Mouse (Mus musculus) CH12.LX (cell line): ENCODE measurements around the gene Six3. TPM values are rescaled to one million over a fixed set of nuclear protein-coding genes. Genes with fewer than 3 reads are reported as not detected.

ENCODE experiments used
- DNase-seq: peaks from one replicate; pipeline ENCODE4 v3.0.0-alpha.2; 2013; ENCODE audit errors: extremely low read depth
- H3K27ac ChIP-seq: 2 replicates; pipeline ENCODE4 v1.5.1; 2012; ENCODE audit warnings: low read depth, mild to moderate bottlenecking, control low read depth, moderate library complexity; ENCODE audit not compliant: insufficient read depth
- H3K27me3 ChIP-seq: replicated peaks from 2 replicates; pipeline ENCODE3; 2012; ENCODE audit warnings: inconsistent platforms
- H3K36me3 ChIP-seq, 2 experiments: replicated peaks in 1 of 2; 2 replicates each; pipeline versions ENCODE3 to v1.6.1; 2012; ENCODE audit warnings: inconsistent platforms in 1 of 2, low read length in 1 of 2, mild to moderate bottlenecking in 1 of 2, mixed read lengths in 1 of 2, moderate library complexity in 1 of 2; ENCODE audit not compliant: control insufficient read depth in 1 of 2, insufficient read depth in 1 of 2
- H3K4me1 ChIP-seq, 2 experiments: 2 replicates each; pipeline ENCODE4 v1.6.1; 2012; ENCODE audit warnings: inconsistent platforms in 1 of 2, moderate library complexity in 1 of 2; ENCODE audit not compliant: insufficient read depth in 2 of 2, control insufficient read depth in 1 of 2
- H3K4me2 ChIP-seq: 2 replicates; pipeline ENCODE4 v1.6.1; 2012; ENCODE audit warnings: low read depth, mild to moderate bottlenecking, control low read depth; ENCODE audit not compliant: poor library complexity, insufficient read depth, severe bottlenecking
- H3K4me3 ChIP-seq, 3 experiments: fragments of 150-350 bp in 1 of 3; sonication (generic) in 1 of 3; replicated peaks in 1 of 3; 2 replicates each; pipeline versions ENCODE3 to v1.5.1; 2011 to 2012; ENCODE audit warnings: low read depth in 2 of 3, low read length in 2 of 3, mild to moderate bottlenecking in 2 of 3, moderate library complexity in 2 of 3, control low read depth in 1 of 3, improper control_type of control experiment in 1 of 3, inconsistent platforms in 1 of 3, mixed read lengths in 1 of 3; ENCODE audit not compliant: poor library complexity in 1 of 3
- H3K79me2 ChIP-seq: replicated peaks from 2 replicates; pipeline ENCODE4 v1.6.1; 2012; ENCODE audit warnings: mild to moderate bottlenecking, moderate library complexity; ENCODE audit not compliant: control insufficient read depth, poor library complexity, insufficient read depth, severe bottlenecking; ENCODE audit errors: extremely low read depth
- H3K9ac ChIP-seq: 2 replicates; pipeline ENCODE4 v1.6.1; 2012; ENCODE audit warnings: low read depth, mild to moderate bottlenecking, control low read depth, moderate library complexity; ENCODE audit not compliant: insufficient read depth
- H3K9me3 ChIP-seq: replicated peaks from 2 replicates; pipeline ENCODE3; 2012; ENCODE audit warnings: low read length, inconsistent platforms, mixed read lengths
- BHLHE40 ChIP-seq: IDR thresholded peaks from 2 replicates; pipeline ENCODE4 v1.6.1; 2011; ENCODE audit warnings: mild to moderate bottlenecking, low read depth, low read length, improper control_type of control experiment
- CHD1 ChIP-seq: IDR thresholded peaks from 2 replicates; pipeline ENCODE4 v1.6.1; 2012; ENCODE audit warnings: low read depth, low read length, improper control_type of control experiment, inconsistent platforms
- CHD2 ChIP-seq: IDR thresholded peaks from 2 replicates; pipeline ENCODE4 v1.6.1; 2011; ENCODE audit warnings: low read length, improper control_type of control experiment
- ELF1 ChIP-seq: IDR thresholded peaks from 2 replicates; pipeline ENCODE4 v1.6.1; 2014; ENCODE audit warnings: low read depth, mild to moderate bottlenecking, inconsistent platforms, low read length, improper control_type of control experiment
- EP300 ChIP-seq: IDR thresholded peaks from 2 replicates; pipeline ENCODE4 v1.6.1; 2011; ENCODE audit warnings: low read length, improper control_type of control experiment
- ETS1 ChIP-seq: conservative IDR thresholded peaks from 2 replicates; pipeline ENCODE4 v1.6.1; 2012; ENCODE audit warnings: low read depth, mild to moderate bottlenecking, inconsistent platforms, low read length, improper control_type of control experiment, moderate library complexity
- HCFC1 ChIP-seq: IDR thresholded peaks from 2 replicates; pipeline ENCODE4 v1.6.1; 2012; ENCODE audit warnings: low read depth, mild to moderate bottlenecking, inconsistent platforms, low read length, improper control_type of control experiment
- IRF4 ChIP-seq: IDR thresholded peaks from 2 replicates; pipeline ENCODE4 v1.6.1; 2014; ENCODE audit warnings: low read depth, mild to moderate bottlenecking, inconsistent platforms, low read length, improper control_type of control experiment
- JUND ChIP-seq: conservative IDR thresholded peaks from 2 replicates; pipeline ENCODE4 v1.6.1; 2011; ENCODE audit warnings: low read depth, low read length, improper control_type of control experiment
- MAFK ChIP-seq: IDR thresholded peaks from 2 replicates; pipeline ENCODE4 v1.6.1; 2011; ENCODE audit warnings: low read length, improper control_type of control experiment; ENCODE audit not compliant: insufficient replicate concordance
- MEF2A ChIP-seq: IDR thresholded peaks from 2 replicates; pipeline ENCODE4 v1.6.1; 2014; ENCODE audit warnings: low read depth, mild to moderate bottlenecking, inconsistent platforms, low read length, improper control_type of control experiment, borderline replicate concordance
- MYC ChIP-seq: IDR thresholded peaks from 2 replicates; pipeline ENCODE4 v1.6.1; 2011; ENCODE audit warnings: low read depth, mild to moderate bottlenecking, improper control_type of control experiment, low read length
- NELFE ChIP-seq: IDR thresholded peaks from 2 replicates; pipeline ENCODE4 v1.6.1; 2011; ENCODE audit warnings: low read depth, low read length, improper control_type of control experiment
- NRF1 ChIP-seq: IDR thresholded peaks from 2 replicates; pipeline ENCODE4 v1.6.1; 2014; ENCODE audit warnings: low read depth, mild to moderate bottlenecking, inconsistent platforms, low read length, improper control_type of control experiment, moderate library complexity
- RCOR1 ChIP-seq: conservative IDR thresholded peaks from 2 replicates; pipeline ENCODE4 v1.6.1; 2012; ENCODE audit warnings: low read depth, mild to moderate bottlenecking, inconsistent platforms, low read length, improper control_type of control experiment
- UBTF ChIP-seq: IDR thresholded peaks from 2 replicates; pipeline ENCODE4 v1.6.1; 2012; ENCODE audit warnings: low read depth, mild to moderate bottlenecking, inconsistent platforms, low read length, improper control_type of control experiment, moderate library complexity
- USF1 ChIP-seq: IDR thresholded peaks from 2 replicates; pipeline ENCODE4 v1.6.1; 2014; ENCODE audit warnings: low read depth, mild to moderate bottlenecking, inconsistent platforms, low read length, improper control_type of control experiment
- USF2 ChIP-seq: conservative IDR thresholded peaks from 2 replicates; pipeline ENCODE4 v1.6.1; 2011; ENCODE audit warnings: low read depth, low read length, improper control_type of control experiment
- dilution Hi-C: fragments of 300-500 bp; cut with MboI; formaldehyde crosslinking; loops from 2 replicates; pipeline ENCODE4 v1.14.3; 2020; ENCODE audit warnings: low sequenced_read_pairs; ENCODE audit not compliant: extremely low pct_unique_long_range_greater_than_20kb, extremely low pct_ligation_motif_present
- in situ Hi-C: fragments of 300-500 bp; cut with MboI; formaldehyde crosslinking; loops from 3 replicates; pipeline ENCODE4 v1.14.3; 2019; ENCODE audit warnings: low sequenced_read_pairs, low pct_ligation_motif_present, low pct_unique_long_range_greater_than_20kb, mixed read lengths
- polyA plus RNA-seq: library from polyadenylated mRNA; unstranded; fragments of >175 nt; gene quantifications from 2 replicates; pipeline ENCODE4 v1.2.1, GENCODE M21; 2012; ENCODE audit warnings: low read depth; ENCODE audit not compliant: insufficient read length
- total RNA-seq, 2 experiments: library from RNA; depleted of rRNA; stranded (reverse); fragments of 300-350 nt in 1 of 2; fragments of >200 nt in 1 of 2; gene quantifications; 2 replicates each; pipeline ENCODE4 v1.2.3; 2012 to 2014

Gene Six3
- total RNA-seq (2012; rRNA removed) (not detected in 2 replicates), total RNA-seq (2014; rRNA removed) (not detected in 2 replicates), polyA plus RNA-seq (not detected in 2 replicates)

DNA sequence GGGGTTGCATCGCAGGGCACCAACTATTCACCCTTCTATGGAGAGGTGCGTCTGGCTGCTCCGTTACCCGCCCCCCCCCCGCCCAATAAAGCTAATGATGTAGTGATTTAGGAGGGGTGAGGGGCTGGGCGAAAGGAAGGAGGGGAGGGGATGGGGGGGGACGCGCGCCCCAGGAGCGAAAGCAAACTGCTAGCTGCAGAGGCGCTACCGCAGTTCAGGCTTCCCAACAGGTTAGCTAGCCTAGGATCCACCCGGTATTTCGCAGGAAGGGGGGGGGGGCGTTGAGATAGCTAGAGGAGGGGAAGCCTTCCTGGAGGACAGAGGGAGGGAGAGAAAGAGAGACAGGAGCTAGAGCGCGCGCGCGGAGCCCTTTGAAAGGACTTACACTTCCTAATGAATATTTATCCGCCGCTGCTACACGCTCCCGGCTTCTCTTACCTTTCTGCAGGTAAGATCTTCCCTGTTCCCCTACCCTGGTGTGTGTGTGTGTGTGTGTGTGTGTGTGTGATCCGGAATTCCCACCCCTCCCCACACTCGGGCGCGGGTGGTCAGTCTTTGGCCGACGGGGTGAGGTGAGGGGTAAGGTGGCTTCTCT lies at the start of gene Six3:
Gene Six3, plus strand, starts transcription at position 343 of the 595 bp plus-strand sequence.
- DNase-seq, result no peak
- H3K27me3 ChIP-seq, result peaks cover 2% of the 10 kb centered on the region
- in situ Hi-C loops (no loop called here), dilution Hi-C loops (no loop called here)
- no peaks in the 10 kb centered on the region for H3K4me1 ChIP-seq
- H3K36me3 ChIP-seq, result no peaks in the 10 kb centered on the region
- H3K9me3 ChIP-seq, result peaks cover 2% of the 10 kb centered on the region
- no peak within 1 kb of the TSS for H3K4me3 ChIP-seq
- TF ChIP-seq CHD2, result no peak
- H3K4me2 ChIP-seq, result no peak within 1 kb of the TSS
- H3K9ac ChIP-seq, result no peak within 1 kb of the TSS
- no peak within 1 kb of the TSS for H3K27ac ChIP-seq
- no peaks in the 10 kb centered on the region for H3K79me2 ChIP-seq

DNA sequence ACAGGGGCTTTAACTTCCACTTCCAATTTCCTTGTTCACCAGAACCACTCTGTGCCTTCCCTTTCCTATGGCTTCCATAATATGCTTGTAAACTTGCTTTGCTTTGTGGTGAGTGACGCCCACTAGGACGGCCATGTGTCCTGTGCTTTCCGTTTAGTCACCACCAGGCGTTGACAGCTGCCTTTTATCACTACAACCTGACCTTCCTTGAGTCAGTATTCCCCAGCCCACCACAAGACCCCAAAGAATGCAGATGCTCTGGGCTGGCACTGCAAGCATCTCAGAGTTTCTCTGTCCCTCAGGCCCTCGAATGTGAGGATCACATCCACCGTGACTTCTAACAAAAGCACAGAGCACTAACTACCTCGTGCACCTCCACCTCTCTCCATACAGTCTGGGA lies 49.3 kb upstream of the Six3 start:
- H3K4me1 ChIP-seq, result peaks cover 2 to 33% of the 10 kb centered on the region in 2 experiments; a peak in 3 of 4 replicates
- no peaks in the 10 kb centered on the region for H3K79me2 ChIP-seq
- H3K36me3 ChIP-seq, result no peaks in the 10 kb centered on the region
- in situ Hi-C loops (no loop called here), dilution Hi-C loops (no loop called here)
- no peak overlapping the region for H3K4me3 ChIP-seq
- peaks cover 17% of the 10 kb centered on the region for H3K9me3 ChIP-seq
- no peak overlapping the region for H3K9ac ChIP-seq
- no peaks in the 10 kb centered on the region for H3K27me3 ChIP-seq
- H3K27ac ChIP-seq, result no peak overlapping the region
- TF ChIP-seq MYC, result no peak
- TF ChIP-seq MAFK, result no peak
- TF ChIP-seq ELF1, result no peak
- TF ChIP-seq MEF2A, result no peak
- TF ChIP-seq JUND, result no peak
- TF ChIP-seq RCOR1, result no peak
- TF ChIP-seq HCFC1, result no peak
- TF ChIP-seq CHD1, result no peak
- TF ChIP-seq NRF1, result no peak
- no peak for TF ChIP-seq BHLHE40
- TF ChIP-seq USF2, result no peak
- no peak for TF ChIP-seq UBTF
- no peak for TF ChIP-seq USF1
- H3K4me2 ChIP-seq, result no peak overlapping the region
- no peak for DNase-seq

- DNase-seq, result peak; percentile 69
- H3K36me3 ChIP-seq, result no peaks in the 10 kb centered on the region
- no peaks in the 10 kb centered on the region for H3K27me3 ChIP-seq
- dilution Hi-C loops, result no loop called here
- in situ Hi-C loops, result no loop called here
- H3K4me2 ChIP-seq, result peak overlapping the region; percentile 8; the same call in 1 of the 2 replicates
- H3K79me2 ChIP-seq, result no peaks in the 10 kb centered on the region
- H3K27ac ChIP-seq, result no peak overlapping the region
- H3K9ac ChIP-seq, result no peak overlapping the region
- TF ChIP-seq ETS1 (0 out of 2 replicates have a peak, but pooled peaks have one; percentile 7), EP300 (peak; percentile 69), IRF4 (peak; percentile 71), NELFE (no peak)
- H3K4me3 ChIP-seq, result no peak overlapping the region
- H3K4me1 ChIP-seq, result peaks cover 6 to 35% of the 10 kb centered on the region in 2 experiments; a peak in 3 of 4 replicates
- no peaks in the 10 kb centered on the region for H3K9me3 ChIP-seq
Measured at GRCm38 (mm10) chr17:85574023-85574422, 39.4 kb upstream of the Six3 start.
